Mouse (Mus musculus) megakaryocyte, embryonic 14.5 days (primary cell): ENCODE results near the gene Camk2g. TPM values are rescaled to one million over a fixed set of nuclear protein-coding genes. Genes with fewer than 3 reads are reported as not detected.
A peak's percentile ranks its signal among the peaks of the same experiment; 100 is the strongest.

ENCODE experiments used
- H3K27me3 ChIP-seq: replicated peaks from 2 replicates; pipeline ENCODE3; 2012; ENCODE audit warnings: inconsistent platforms
- H3K36me3 ChIP-seq: replicated peaks from 2 replicates; pipeline ENCODE3; 2012; ENCODE audit warnings: low read length, inconsistent platforms, mixed read lengths
- H3K4me1 ChIP-seq: 2 replicates; pipeline ENCODE4 v1.6.1; 2012; ENCODE audit warnings: inconsistent platforms
- H3K4me3 ChIP-seq: replicated peaks from 2 replicates; pipeline ENCODE3; 2012; ENCODE audit warnings: moderate library complexity, mild to moderate bottlenecking, inconsistent platforms
- H3K9me3 ChIP-seq: 2 replicates; pipeline ENCODE4 v1.6.1; 2012; ENCODE audit warnings: inconsistent platforms
- FLI1 ChIP-seq: IDR thresholded peaks from 2 replicates; pipeline ENCODE4 v1.6.1; 2012; ENCODE audit warnings: low read length, inconsistent platforms, mixed read lengths
- GATA1 ChIP-seq: IDR thresholded peaks from 3 replicates; pipeline ENCODE4 v1.6.1; 2012; ENCODE audit warnings: mixed read lengths, low read length, inconsistent platforms, borderline replicate concordance
- polyA plus RNA-seq: library from polyadenylated mRNA; stranded (reverse); fragments of >175 nt; gene quantifications from 2 replicates; pipeline ENCODE4 v1.2.3, GENCODE M21; 2012; ENCODE audit warnings: low replicate concordance; ENCODE audit not compliant: insufficient read depth

The Camk2g gene
- polyA plus RNA-seq, 1 experiment: 12.1 TPM

DNA sequence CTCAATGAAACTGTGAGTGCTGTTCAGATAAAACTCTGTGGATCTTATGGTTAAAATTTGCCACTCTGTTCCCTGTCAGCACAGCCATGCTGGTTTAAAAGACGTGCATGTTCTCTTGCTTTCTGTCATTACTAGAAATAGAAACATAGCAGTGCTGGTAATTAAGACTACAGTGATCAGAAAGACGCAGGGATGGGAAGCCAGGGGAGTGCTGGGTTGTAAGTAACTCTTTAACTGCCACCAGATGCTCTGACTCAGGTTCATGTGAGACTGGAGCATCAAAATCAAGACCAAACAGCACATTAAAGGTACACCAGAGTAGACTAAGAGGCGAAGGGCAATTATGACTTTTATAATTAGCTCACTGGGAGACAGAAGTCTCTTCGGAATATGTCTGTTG is 45.5 kb downstream of the Camk2g start:
- Histone ChIP-seq H3K36me3 (peaks cover 79% of the 10 kb centered on the region), H3K4me1 (peaks cover 9% of the 10 kb centered on the region), H3K9me3 (no peaks in the 10 kb centered on the region), H3K27me3 (no peaks in the 10 kb centered on the region), H3K4me3 (no peak overlapping the region)
- TF ChIP-seq GATA1 (no peak), FLI1 (no peak)

- Histone ChIP-seq H3K4me3 (no peak overlapping the region), H3K27me3 (no peaks in the 10 kb centered on the region), H3K4me1 (peaks cover 9% of the 10 kb centered on the region), H3K36me3 (peaks cover 81% of the 10 kb centered on the region), H3K9me3 (no peaks in the 10 kb centered on the region)
- no peak for TF ChIP-seq FLI1
These were observed 47.0 kb downstream of the Camk2g start for GRCm38 (mm10) chr14:20746935-20747334.

DNA sequence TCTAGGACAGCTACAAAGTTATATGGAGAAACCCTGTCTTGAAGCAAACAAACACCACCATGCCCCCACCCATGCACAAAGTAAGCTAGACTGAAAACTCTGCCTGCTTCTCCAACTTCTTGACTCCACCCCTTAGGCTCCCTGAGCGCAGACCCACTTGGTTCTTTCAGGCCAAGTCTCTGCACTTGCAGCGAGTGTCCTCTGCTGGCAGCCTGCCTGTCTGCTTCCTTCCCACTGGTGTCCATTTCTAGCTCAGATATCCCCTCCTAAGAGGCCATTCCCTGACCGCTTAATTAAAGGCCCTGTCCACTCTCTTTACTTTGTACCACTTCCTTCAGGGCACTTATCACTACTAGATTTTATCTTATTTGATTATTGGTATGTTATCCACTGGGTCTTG is 50.3 kb downstream of the Camk2g start:
- Histone ChIP-seq H3K27me3 (no peaks in the 10 kb centered on the region), H3K36me3 (peaks cover 95% of the 10 kb centered on the region), H3K4me3 (no peak overlapping the region), H3K4me1 (peaks cover 17% of the 10 kb centered on the region), H3K9me3 (no peaks in the 10 kb centered on the region)
- no peak for TF ChIP-seq GATA1
- TF ChIP-seq FLI1: no peak

GRCm38 (mm10) chr14:20741301-20741700 is 52.6 kb downstream of the Camk2g start:
- Histone ChIP-seq H3K4me3 (no peak overlapping the region), H3K27me3 (no peaks in the 10 kb centered on the region), H3K4me1 (peaks cover 14% of the 10 kb centered on the region), H3K36me3 (peaks cover 95% of the 10 kb centered on the region), H3K9me3 (no peaks in the 10 kb centered on the region)
- no peak for TF ChIP-seq FLI1
- no peak for TF ChIP-seq GATA1

DNA sequence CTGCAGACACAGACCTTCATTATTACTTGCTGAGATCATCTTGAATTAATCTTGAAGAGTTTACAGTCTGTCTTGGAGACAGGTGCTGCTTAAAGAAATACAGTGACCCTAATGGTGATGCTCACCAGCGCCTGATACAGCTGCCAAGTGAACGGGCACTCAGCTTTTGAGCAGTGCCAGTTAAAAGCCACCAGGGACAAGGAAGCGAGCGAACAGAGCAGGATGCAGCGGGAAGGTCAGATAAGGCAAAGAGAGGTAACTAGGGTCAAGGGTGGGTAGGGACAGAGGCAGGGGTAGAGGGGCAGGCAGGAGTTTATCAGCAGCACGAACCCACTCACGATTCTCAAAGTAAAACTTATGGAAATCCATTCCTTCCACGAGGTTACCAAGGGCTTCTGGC is 55.4 kb downstream of the Camk2g start:
- no peak for TF ChIP-seq GATA1
- TF ChIP-seq FLI1: no peak
- H3K4me1 ChIP-seq: peaks cover 37% of the 10 kb centered on the region
- no peaks in the 10 kb centered on the region for H3K27me3 ChIP-seq
- no peaks in the 10 kb centered on the region for H3K9me3 ChIP-seq
- no peak overlapping the region for H3K4me3 ChIP-seq
- H3K36me3 ChIP-seq: peaks cover 80% of the 10 kb centered on the region

DNA sequence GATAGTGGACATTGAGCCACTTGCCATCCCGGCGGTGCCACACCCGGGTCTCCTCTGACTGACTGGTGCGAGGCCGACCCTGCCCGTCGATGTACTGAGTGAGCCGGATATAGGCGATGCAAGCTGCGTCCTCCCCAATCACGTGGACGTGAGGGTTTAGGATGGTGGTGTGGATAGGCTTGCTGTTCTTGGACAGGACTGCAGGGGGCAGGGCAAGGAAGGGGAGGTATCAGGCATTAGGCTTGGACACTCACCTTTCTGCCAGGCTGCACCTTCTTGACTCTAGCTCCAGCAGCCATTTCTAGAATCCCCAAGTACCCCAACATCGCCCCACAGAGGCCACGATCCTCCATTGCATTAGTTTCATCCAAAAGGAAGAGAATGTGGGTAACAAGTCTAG is 56.6 kb downstream of the Camk2g start:
- Histone ChIP-seq H3K4me1 (peaks cover 47% of the 10 kb centered on the region), H3K27me3 (no peaks in the 10 kb centered on the region), H3K4me3 (peak overlapping the region; percentile 14), H3K9me3 (no peaks in the 10 kb centered on the region), H3K36me3 (peaks cover 76% of the 10 kb centered on the region)
- TF ChIP-seq FLI1: no peak
- TF ChIP-seq GATA1: no peak

DNA sequence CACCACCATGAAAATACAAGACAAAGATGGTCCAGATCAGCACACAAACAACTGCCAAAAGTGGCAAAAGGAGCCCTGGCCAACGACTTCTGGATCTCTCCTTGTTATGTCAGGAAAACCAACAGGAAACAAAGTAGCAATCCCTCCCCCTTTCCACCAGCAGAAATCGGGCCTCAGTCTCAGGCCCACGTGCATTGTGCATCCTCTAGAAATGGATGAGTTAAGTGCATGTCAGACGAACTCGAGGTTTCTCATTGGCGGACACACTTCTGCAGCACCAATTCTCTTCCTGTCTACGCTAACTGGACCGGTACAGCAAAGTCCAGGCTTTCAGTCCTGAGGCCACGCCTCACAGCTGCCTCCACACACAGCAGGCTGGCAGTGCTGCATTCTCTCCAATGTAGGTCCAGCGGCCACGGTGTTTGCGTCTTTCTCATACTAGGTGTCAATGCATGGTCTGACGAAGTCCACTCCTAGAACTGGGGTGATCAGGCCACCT is 57.9 kb downstream of the Camk2g start:
- Histone ChIP-seq H3K36me3 (peaks cover 76% of the 10 kb centered on the region), H3K4me3 (no peak overlapping the region), H3K9me3 (no peaks in the 10 kb centered on the region), H3K4me1 (peaks cover 45% of the 10 kb centered on the region), H3K27me3 (no peaks in the 10 kb centered on the region)
- TF ChIP-seq FLI1: no peak

- H3K4me1 ChIP-seq: peaks cover 45% of the 10 kb centered on the region
- peaks cover 76% of the 10 kb centered on the region for H3K36me3 ChIP-seq
- TF ChIP-seq FLI1 (no peak), GATA1 (no peak)
- H3K4me3 ChIP-seq: peak overlapping the region; percentile 98
- H3K27me3 ChIP-seq: no peaks in the 10 kb centered on the region
- H3K9me3 ChIP-seq: no peaks in the 10 kb centered on the region
These were observed 58.8 kb downstream of the Camk2g start for GRCm38 (mm10) chr14:20735052-20735451.

DNA sequence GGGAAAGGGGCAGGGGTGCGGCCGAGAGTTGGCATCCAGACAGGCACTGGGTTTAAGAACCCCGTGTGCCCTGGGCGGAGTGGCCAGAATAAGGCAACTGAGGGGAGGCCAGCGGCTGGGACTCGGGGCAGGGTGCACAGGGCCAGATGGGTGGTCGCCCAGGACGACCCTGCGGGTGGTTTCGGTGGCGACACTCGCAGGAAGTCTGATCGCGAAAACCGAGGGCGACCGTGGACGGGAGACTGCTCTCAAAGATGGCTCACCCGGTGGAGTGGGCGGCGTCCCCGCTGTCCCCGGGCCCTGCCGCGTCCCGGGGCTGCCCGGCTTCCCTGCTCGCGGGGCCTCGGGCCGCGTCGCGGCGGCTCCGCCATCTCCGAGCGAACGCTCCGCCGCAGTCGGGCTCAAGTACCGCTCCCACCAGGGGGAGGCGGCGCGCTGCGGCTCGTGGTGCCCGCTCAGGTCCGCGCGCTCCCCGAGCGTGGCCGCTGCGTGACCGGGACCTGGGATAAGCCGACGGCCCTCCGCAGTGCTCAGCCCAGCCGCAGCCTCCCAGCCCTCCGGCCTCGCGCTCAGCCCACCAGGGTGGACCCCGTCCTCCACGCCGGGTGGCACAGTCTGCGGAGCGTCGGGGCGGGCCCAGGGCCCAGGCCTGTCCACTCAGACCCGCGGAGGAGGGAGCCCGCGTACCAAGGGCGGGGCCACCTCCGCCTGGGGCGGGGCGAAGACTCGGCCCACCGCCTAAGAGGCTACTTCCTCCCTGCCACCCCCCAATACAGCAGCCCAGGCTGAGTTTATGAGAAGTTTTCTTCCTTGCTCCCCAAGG is 59.7 kb downstream of the Camk2g start, which contains the start of gene Ndst2:
Ndst2 (minus strand) TSS at position 611 of the 823 bp plus-strand sequence.
- no peaks in the 10 kb centered on the region for H3K9me3 ChIP-seq
- H3K36me3 ChIP-seq: peaks cover 76% of the 10 kb centered on the region
- H3K4me3 ChIP-seq: peak within 1 kb of the TSS; percentile 98
- H3K4me1 ChIP-seq: peaks cover 52% of the 10 kb centered on the region
- TF ChIP-seq GATA1 (no peak), FLI1 (no peak)
- H3K27me3 ChIP-seq: no peaks in the 10 kb centered on the region

GRCm38 (mm10) chr14:20733041-20733951 is 60.6 kb downstream of the Camk2g start:
- H3K27me3 ChIP-seq: no peaks in the 10 kb centered on the region
- H3K4me1 ChIP-seq: peaks cover 52% of the 10 kb centered on the region
- TF ChIP-seq GATA1: no peak; the same call in 2 of the 3 replicates
- no peak for TF ChIP-seq FLI1
- no peaks in the 10 kb centered on the region for H3K9me3 ChIP-seq
- H3K4me3 ChIP-seq: peak overlapping the region; percentile 98
- H3K36me3 ChIP-seq: peaks cover 76% of the 10 kb centered on the region
